8 mouse cellular contexts compared by ENCODE assay signal in genomic region chr17:72813419-72814315, GRCm38 (mm10). TPM values are rescaled to one million over a fixed set of nuclear protein-coding genes. Genes with fewer than 3 reads are reported as not detected.
A peak's percentile ranks its signal among the peaks of the same experiment; 100 is the strongest.
DNase-seq lines count a peak whose midpoint lies in the region; ATAC-seq and TF ChIP-seq lines count a peak whose summit lies in the region.

No protein-coding gene starts in this region.

- WGBS in forebrain, embryonic 13.5 days: 14% methylated on average over 12 of the region's 12 CpGs
- WGBS in limb, embryonic 10.5 days: 17% methylated on average over 12 of the region's 12 CpGs
- WGBS in thymus, adult 2 months: 24% methylated on average over 12 of the region's 12 CpGs

- ATAC-seq in forebrain, embryonic 13.5 days: peak; percentile 88

- H3K9me3 ChIP-seq in forebrain, embryonic 13.5 days (replicated peaks): no peaks in the 10 kb centered on the region
- no peaks in the 10 kb centered on the region for H3K9me3 ChIP-seq in limb, embryonic 10.5 days (replicated peaks)

- no peak overlapping the region for H3K4me3 ChIP-seq in forebrain, embryonic 13.5 days
- H3K4me3 ChIP-seq in limb, embryonic 10.5 days: no peak overlapping the region
- no peak overlapping the region for H3K4me3 ChIP-seq in thymus, adult 2 months (ENCODE audit: control insufficient read depth, insufficient read depth, low read length)

- no peak overlapping the region for H3K27ac ChIP-seq in forebrain, embryonic 13.5 days
- no peak overlapping the region for H3K27ac ChIP-seq in limb, embryonic 10.5 days
- H3K27ac ChIP-seq in thymus, adult 2 months (ENCODE audit: control insufficient read depth, insufficient read depth, low read length): no peak overlapping the region

- peak; percentile 59; the same call in 1 of the 2 replicates for TF ChIP-seq CTCF in thymus, adult 2 months (IDR thresholded peaks at IDR 0.05; ENCODE audit: borderline replicate concordance, control insufficient read depth, extremely low read depth, insufficient read depth, low read length, poor library complexity)

- peak; percentile 41 for DNase-seq in urinary bladder, adult 2 months (ENCODE audit: low spot score)
- DNase-seq in urinary bladder, postnatal 4 days (ENCODE audit: low spot score in 2 of 2): no peak
- DNase-seq in cerebellum, adult 11 months: peak; percentile 40
- DNase-seq in induced T-regulatory cell, adult 2 months (ENCODE audit: low read depth): peak; percentile 68
- peak; percentile 61 for DNase-seq in limb, embryonic 10.5 days (ENCODE audit: low spot score)
- peak; percentile 64 for DNase-seq in naive thymus-derived CD4-positive, alpha-beta T cell, adult 2 months (ENCODE audit: low read depth)
- DNase-seq in thymus, adult 2 months: peak; percentile 63

- no peak overlapping the region for H3K4me2 ChIP-seq in forebrain, embryonic 13.5 days

- H3K27me3 ChIP-seq in forebrain, embryonic 13.5 days: no peaks in the 10 kb centered on the region
- no peaks in the 10 kb centered on the region for H3K27me3 ChIP-seq in limb, embryonic 10.5 days (ENCODE audit: low read depth, poor library complexity, severe bottlenecking)
- H3K27me3 ChIP-seq in thymus, adult 2 months (ENCODE audit: control insufficient read depth, insufficient read depth, low read length): no peaks in the 10 kb centered on the region

- no peak overlapping the region for H3K9ac ChIP-seq in forebrain, embryonic 13.5 days

- H3K4me1 ChIP-seq in forebrain, embryonic 13.5 days: no peaks in the 10 kb centered on the region
- peaks cover 3% of the 10 kb centered on the region; the same call in 1 of the 2 replicates for H3K4me1 ChIP-seq in limb, embryonic 10.5 days
- no peaks in the 10 kb centered on the region for H3K4me1 ChIP-seq in thymus, adult 2 months (replicated peaks; ENCODE audit: control insufficient read depth, insufficient read depth, low read length)

- H3K36me3 ChIP-seq in forebrain, embryonic 13.5 days (ENCODE audit: poor library complexity, severe bottlenecking): no peaks in the 10 kb centered on the region
- no peaks in the 10 kb centered on the region for H3K36me3 ChIP-seq in limb, embryonic 10.5 days
- no peaks in the 10 kb centered on the region for H3K36me3 ChIP-seq in thymus, adult 2 months (ENCODE audit: control insufficient read depth, insufficient read depth, low read length)

- TF ChIP-seq POLR2A in thymus, adult 2 months (IDR thresholded peaks at IDR 0.05; ENCODE audit: control insufficient read depth, extremely low read depth, insufficient read depth, low read length, poor library complexity): no peak

RNA-seq across cellular contexts. Expression of gene Ypel5, which starts 22.6 kb away (rescaled TPM):
- 55.2 and 59.0 TPM in 2 replicates for polyA plus RNA-seq in urinary bladder, adult 2 months (2012; rRNA removed)
- 86.1 and 90.3 TPM in 2 replicates for polyA plus RNA-seq in forebrain, embryonic 13.5 days (2015; fragmentation: Nextera tagmentation; extraction: Ambion mirVana)
- 15.2 and 26.7 TPM in 2 replicates for polyA plus RNA-seq in limb, embryonic 10.5 days (2016; fragmentation: Nextera tagmentation; extraction: Ambion mirVana)
- polyA plus RNA-seq in thymus, adult 2 months (2012; rRNA removed): 23.6 and 27.2 TPM in 2 replicates

Comparison
In these comparisons a context has a peak if more than half of its experiments do, and no peak if none do; other contexts are left out.
1. DNase-seq: peak in urinary bladder, adult 2 months (single experiment), cerebellum, adult 11 months (single experiment), induced T-regulatory cell, adult 2 months (single experiment), limb, embryonic 10.5 days (single experiment), naive thymus-derived CD4-positive, alpha-beta T cell, adult 2 months (single experiment) and thymus, adult 2 months (single experiment); none in urinary bladder, postnatal 4 days (0 of 2).